Mouse (Mus musculus) retina, postnatal 7 days (tissue): ENCODE data around the gene Nwd2.

Experiments used
- DNase-seq: peaks from one replicate; pipeline ENCODE4 v3.0.0-alpha.2; 2012; ENCODE audit warnings: low read depth, low spot score

The Nwd2 gene

DNA sequence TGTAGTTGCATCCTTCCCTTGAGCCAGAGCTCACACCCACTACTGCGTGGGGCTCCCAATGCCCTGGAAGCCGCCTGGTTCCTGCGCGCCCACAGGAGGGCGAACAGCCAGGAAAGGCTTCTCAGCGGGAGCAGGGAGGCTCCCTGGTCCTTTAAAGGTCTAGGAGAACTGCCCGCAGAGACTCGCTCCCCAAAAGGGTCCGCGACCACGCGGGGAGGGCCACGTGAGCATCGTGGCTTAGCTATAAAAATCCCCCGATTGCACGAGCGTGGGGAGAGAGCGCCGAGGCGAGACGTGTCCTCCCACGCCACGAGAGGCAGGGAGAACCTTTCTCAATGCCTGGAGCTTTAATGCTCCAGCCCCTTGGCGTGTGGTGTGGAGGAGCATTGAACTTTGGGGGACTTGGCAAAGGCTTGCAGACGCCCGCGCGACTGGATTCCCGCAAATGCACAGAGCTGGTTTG is at the start of gene Nwd2:
Nwd2 (plus strand) TSS at position 33 of the 463 bp plus-strand sequence.
- DNase-seq, result no peak

DNA sequence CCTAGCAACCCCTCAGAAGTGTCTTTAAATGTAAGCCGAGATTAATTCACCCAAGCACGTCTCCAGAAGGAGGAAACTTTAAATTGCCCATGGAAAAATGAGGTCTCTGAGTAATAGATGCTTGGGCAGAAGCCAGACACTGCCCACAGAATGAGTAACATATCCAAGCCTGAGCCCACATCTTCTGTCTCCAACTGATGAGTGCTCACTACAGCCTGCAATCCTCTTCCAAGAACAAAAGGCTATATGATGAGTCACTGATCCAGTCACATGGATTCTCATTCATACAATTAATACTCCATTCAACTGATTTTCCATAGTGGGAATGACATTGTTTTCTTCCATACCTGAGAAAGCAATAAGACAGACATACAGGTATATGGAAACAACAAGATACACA is 41.5 kb upstream of the Nwd2 start:
- DNase-seq, result no peak

DNA sequence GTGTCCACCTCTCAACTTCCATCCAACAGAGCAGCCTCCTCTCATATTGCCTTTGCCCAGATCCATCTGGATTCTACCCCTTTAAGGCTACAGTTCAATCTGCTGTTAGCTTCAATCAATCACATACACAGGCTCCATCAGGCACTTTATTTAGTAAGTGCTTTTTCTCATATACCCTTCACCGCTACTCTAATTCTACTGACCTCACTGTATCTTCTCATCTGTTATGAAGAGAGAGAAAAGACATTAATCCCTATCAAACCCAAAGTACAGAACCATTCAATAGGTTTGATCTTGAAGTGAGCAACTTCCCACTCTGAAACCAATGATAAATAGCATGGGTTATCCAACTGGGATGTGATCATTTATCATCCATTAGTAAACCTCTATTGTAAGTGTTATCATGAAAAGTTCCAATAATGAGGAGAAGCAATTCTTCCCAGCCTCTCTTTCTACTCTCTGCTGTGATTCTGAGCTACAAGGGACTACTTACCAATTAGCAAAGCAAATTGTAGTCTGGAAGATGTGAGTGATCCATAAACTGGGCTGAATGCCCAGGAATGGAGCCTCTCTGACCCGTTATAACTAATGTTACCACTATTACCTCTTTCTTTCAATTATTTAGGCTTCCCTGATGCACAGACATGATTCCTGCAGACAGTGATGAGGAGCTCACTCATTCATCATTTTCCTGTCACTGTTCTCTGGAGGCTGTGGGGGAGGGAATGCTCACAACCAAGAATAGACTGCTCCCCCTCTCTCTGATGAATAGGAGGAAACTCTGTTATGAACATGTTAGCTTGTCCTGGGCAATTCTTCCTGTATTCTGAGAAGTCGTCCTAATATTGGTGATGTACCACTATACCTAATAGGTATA is 31.9 kb upstream of the Nwd2 start:
- DNase-seq, result no peak

DNA sequence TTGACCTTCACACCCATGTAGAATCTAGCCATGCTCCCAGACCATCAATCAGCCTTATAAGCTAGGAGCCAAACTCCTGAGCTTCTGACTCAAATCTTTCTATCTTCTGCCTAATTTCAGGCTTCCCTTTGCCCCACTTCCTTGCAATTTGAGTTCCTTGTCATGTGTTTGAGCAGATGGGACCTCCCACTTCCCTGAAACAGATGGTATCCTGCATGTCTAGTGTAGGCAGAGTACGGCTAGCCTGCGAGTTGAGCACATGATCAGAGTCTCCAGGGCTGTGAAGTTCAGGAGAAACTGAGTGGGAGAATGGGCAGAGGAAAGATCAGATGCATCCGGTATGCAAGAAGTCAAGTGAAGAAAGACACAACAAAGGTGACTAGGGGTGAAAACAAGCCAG is 24.8 kb upstream of the Nwd2 start:
- DNase-seq, result no peak

DNA sequence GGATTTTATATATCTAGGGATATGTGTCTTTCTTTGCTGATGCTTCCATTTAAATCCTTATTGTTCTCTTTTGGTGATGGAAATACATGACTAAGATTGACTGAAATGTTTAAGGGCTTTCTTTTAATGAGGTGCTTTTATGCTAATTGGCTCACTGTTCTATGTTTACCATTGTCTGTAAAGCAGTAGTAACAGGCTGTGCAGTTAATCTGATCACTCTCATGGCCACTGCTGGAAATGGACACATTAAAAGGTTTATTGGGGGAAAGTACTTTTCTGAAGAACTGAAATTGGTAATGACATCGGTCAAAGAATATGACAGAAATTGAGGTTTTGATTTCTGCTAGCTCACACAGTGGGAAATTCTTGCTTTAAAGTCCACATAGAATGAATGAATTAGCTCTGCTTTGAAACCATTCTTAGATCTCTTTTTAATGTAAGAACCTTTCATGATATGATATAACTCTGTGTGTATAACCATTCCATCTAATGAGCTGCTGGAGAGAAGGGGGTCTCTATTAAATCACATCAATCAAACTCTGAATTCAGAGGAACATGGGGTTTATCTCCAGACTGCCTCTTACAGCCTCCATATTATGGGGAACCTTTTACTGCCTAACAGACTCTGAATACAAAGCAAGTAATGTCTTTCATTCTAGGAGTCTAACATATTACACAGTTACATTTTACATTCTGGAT is 20.9 kb upstream of the Nwd2 start:
- DNase-seq, result no peak

DNA sequence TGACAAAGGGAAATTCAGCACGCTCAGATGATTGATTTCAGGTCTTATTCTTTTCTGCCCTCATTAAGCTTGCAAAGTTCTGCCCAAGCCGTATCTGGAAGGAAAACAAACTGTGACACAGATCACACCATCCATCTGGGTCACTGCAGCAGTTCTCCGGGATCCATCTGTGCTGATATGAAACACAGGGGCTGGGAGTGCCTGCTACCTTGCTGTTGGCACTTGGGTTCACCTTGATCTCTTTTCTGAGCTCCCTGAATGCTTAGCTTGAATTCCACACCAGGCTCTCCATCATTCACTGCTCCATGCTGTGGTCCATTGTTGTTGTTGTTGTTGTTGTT is 20.4 kb upstream of the Nwd2 start:
- DNase-seq, result no peak

DNA sequence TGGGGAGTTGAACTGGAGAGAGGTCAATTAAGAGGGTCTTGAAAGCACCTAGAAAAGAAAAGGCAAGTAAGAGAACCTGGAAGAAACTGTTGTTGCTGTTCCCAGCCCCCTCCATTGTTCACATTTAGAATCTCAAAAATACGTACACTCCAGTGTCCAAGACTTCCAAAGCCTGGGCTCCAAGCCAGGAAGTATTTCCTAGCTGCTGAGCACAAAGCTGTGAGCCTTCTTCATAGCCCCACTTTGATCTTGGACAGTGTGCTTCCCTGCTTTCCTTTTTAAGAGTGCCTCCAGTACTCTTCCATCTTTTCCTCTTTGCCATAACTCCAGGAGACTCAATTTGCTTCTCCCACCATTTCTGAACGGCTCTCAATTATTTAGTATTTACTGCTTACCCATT is 14.3 kb upstream of the Nwd2 start:
- no peak for DNase-seq

DNA sequence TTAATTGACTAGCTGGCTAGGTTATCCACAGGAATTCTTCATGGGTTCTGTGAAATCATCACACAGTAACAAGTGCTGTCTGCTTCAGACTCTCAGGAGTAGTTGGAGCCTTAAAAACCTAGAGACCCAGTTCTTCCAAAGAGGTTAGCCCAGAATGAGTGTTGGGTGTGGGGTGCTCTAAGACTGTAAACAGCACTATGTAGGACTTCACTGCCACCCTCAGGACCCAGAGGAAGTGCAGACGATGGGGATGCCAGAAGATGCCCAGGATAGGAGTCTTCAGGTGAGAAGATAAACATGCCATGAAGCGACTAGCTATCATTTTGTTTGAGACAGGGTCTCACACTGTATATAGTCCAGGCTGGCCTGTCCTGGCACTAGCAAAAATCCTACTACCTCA is 715 bp upstream of the Nwd2 start:
- DNase-seq, result no peak

DNA sequence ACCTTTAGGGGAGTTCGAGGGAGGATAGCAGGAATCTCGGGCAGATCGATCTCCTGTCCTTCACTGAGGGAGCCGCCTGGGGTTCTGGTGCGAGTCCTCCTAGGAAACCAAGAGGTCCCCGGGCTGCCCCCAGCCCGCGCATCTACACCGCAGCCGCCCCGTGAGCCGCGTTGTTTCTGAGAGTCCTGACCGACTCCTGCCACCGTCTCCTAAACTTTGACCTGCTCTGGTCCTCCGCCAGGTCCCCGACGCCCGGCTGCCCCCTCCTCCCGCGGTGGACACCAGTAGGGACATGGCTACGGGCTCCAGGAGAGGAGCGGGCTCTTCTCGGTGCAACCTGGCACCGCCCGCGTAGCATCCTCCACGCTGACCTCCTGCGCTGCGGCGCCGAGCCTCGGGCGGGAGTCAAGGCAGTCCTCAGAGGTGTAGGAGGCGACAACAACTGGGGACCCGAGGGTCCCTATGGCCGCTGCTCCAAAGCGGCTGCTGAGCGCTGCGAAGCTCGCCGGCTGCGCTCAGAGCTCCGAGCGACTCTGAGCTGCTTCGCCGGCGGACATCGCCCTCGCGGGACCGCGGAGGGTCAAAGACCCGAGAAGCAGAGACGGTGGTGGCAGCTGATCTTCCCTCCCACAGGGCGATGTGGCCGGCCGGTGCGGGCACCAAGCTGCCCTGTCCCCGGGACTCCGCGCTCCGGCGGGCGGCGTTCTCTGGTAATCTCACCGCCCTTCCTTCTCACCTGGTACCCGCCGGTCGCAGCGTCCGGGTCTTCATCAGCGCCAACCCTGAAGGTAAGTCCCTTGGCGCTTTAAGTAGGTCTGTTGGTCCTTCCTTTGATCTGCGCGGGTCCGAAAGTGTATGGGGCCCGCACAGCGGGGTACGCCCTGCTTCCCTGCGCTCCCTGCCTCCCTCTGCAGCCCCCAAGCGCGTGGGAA is 897 bp downstream of the Nwd2 start:
- no peak for DNase-seq

DNA sequence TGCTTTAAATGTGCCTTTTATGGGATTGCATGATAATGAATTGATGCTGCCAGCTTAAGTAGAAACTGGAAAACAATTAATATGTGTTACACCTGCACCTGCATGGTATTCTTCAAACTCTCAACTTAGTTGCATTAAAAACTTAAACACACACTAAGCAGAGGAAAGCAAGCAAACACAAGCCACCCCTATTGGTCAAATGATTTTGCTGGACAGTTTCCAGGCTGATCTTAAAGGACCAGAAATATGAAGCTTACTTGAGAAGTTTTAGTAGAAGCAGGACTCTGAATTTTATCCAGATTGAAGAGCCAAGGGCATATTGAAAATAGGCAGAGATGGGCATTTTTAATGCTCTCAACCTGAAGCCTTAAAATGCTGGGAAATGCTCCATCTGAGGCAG is 2.9 kb downstream of the Nwd2 start:
- no peak for DNase-seq

DNA sequence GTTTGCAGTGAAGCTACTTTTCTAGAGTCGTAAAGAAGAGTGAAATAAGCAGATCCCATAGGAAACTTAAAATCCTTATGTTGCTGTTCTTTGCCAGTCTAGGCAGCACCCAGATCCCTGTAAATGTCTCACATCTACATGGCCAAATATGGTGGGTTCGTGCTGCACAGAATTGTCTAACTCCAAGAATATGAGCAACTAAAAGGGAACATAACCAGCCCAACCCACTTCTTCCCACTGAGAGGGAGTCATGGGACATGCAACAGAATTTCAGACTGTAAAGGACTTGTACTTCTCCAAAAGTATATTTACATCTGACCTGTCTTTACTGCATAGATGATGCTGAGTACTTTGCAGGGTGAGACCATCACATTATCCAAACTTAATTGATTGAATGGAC is 3.8 kb downstream of the Nwd2 start:
- DNase-seq, result no peak

DNA sequence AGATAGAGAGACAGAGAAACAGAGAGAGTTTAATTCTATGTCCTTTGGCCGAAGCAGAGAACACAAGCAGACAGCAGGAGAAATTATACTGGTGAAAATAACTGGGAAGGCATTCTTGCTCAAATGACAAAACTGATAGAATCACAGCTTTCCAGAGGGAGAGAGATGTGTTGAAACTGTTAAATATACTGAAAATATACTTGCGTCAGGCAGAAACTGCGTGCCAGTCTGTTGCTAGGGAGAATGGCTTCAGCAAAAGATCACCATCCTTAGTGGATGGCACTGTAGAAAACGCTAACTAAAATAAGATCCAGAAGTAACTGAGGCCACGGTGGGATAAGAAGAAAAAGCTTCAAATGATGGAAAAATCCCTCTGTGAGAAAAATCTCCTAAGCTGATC is 18.0 kb downstream of the Nwd2 start:
- DNase-seq, result no peak

DNA sequence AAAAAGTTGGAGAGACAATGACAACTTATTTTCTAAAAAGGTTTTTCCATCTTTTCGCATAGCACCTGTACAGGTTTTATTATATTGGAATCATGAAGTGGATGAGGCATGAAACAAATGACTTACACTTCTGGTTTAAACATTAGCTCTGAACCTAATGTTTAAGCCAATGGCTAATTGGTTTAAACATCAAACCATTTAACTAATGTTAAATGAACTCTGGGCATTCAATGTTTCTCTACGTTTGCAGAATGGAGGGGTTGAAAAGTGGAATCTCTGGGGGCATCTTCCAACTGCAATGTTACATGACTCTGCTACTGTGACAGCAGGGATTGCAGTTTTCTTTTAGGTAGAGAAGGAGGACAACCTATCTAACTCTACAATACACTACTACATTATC is 27.0 kb downstream of the Nwd2 start:
- DNase-seq, result no peak

DNA sequence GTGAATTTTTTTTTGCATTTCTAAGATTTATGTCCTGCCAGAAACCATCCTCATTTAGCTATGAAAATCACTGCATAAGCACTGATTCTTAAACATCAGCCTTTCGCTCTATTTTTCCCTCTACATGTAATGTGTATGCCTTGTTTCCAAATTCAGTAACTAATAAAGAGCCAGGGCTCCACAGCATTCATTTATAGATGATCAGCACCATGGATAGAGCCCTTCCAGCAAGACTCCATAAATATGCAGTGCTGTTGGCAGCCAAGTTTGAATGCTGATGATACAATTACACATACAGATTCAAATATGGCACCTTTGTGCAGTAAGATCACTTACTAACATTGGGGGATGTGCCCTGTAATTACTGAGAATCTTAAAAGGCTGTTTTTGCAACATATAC is 40.2 kb downstream of the Nwd2 start:
- DNase-seq, result no peak

DNA sequence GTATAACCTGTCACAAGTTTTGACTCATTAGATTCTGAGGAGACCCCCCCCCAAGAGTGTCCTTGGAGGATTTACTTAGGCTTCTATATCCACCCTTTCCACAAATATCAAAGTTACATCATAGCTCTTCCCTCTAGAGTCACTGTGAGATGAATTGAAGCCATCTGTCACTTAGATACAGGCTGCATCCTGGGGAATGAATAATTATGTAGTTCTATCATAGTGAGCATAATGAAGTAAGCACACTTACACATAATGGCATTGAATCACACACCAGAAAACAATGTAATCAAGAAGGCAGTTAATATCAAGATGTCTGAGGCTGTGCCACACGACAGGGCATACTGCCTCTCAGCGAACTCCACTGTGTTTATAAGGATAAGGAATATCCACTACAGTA is 47.9 kb downstream of the Nwd2 start:
- DNase-seq, result no peak

DNA sequence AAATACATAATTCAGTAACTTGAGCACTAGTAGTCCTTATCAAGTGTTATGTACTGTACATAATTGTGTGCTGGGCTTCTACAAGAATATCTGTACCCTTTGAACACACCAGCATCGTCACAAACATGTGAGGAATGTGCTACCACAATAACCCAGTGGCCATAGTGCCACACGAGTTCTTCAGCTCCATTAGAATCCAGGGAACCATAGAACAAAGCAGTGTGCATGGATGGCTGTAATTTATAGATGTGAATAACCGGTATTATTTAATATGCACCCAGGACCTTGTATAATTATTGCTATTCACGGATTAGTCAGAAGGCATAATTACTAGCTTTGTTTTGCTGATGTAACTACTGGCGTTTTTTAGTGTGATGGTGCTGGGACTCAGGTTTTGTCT is 48.3 kb downstream of the Nwd2 start:
- no peak for DNase-seq

DNA sequence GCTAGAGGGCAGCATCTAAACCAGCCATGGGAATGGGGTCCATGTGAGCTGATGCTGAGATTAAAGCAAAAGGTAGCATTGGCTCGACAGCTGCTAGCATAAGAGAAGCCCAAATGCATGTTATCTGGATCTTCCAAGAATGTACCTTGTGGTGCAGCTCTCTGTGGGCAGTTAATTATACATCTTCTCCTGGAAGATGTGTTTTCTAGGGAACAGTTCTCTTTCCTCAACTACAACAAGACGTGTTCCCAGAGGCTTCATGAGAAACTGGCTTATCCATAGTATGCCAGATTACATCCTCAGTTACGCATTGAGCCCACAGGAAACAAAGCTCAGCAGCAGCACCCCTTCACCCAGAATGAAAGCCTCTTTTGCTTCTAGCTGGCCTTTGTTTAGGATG is 80.1 kb downstream of the Nwd2 start:
- DNase-seq, result no peak

DNA sequence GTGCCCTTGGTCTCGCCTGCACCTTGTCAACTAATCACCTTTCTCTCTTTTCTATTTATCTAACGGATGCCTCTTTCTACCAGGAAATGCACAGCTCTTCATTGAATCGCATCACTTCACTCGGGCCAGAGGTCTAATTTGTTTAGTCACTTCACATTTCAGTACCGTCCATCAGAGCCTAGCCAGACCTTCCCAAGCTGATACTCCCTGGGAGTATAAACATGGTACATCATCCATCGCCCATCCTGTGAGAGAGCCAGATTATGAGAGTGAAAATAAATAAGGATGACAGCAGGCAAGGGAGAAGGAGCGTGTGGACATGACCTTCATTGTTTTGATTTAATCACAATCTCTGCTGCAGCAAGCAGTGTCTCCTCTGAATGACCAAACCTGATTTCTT is 86.6 kb downstream of the Nwd2 start:
- no peak for DNase-seq

DNA sequence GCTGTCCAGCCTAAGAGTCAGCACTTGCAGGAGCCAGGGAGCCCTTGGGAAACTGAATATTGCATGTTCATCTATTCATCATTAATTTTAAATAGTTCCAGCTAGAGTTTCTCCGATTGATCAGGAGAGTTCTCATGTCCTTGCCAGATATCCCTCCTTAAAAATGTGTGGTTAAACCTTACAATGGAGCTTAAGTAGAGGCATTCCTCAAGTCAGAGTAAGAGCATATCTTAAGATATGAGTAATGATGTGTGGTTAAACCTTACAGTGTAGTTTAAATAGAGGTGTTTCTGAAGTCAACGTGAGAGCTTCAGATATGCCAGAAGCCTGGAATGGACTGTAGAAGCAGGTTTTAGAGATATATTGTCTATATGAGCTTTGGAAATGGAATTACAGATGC is 94.5 kb downstream of the Nwd2 start:
- no peak for DNase-seq

DNA sequence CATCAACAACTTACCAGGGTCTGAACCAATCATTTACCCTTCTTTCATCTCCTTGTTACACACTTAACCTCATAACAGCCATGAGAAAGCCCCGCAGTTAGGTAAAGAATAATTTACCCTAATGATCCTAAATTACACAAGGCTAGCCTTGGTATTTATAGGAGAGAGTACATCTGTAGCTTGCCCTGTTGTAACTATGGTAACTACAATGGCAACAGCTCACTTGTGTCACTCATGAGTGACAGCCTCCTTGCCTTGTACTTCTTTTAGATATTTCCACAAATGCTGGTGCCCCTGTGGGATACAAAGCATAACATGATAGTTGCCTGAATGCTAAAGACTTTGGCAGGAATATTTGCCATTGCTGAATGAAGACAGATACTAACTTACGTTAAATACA is 99.4 kb downstream of the Nwd2 start:
- DNase-seq, result no peak

DNA sequence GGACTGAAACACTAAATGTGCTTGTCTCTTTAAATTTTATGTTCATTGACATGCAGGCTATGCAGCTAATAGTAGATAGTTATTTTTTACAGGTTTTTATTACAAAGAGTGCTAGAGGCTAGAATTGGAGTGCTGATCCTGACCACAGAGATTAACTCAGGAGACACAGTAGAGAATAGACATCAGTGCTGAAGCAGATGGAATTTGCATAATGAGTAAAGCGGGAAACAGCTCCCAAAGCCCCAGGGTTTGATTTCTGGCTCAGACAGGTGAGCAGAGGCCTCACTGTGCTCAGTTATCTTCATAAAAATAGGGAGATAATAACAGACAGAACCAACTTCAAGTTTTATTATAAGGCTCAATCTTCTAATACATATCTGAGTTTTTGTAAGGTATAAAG is 99.9 kb downstream of the Nwd2 start:
- no peak for DNase-seq

DNA sequence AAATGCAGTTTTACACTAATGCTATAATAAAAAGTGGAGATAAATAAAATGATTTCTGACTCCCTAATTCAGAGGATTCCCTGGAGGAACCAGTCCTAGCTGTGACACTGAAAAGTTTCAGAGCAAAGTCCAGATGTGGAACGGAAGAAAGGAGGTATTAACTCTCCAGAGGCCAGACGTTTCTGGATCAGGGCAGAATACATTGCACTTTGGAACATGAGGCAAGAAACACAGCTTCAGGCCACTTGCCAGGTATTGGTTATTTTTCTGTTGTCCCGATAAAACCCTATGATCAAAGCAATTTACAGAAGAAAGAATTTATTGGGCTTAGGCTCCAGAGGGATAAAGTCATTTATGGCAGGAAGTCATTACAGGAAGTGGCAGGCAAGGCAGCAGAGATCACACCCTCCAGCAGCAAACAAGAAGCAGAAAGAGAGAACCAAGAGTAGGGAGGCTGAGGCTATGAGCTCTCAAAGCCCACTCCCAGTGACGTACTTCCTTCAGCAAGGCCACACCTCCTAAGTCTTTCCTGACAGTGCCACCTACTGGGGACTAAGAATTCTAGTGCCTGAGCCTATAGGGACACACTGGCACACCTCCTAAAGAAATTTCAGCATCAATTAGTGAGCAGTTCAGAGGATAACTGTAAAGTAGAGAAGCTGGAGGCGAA is 106.3 kb downstream of the Nwd2 start:
- DNase-seq, result no peak
